Mouse (Mus musculus) heart, embryonic 10.5 days (tissue): ENCODE results near the gene Gm17334. TPM values are rescaled to one million over a fixed set of nuclear protein-coding genes. Genes with fewer than 3 reads are reported as not detected.

ENCODE experiments used
- DNase-seq: peaks from one replicate; pipeline ENCODE4 v3.0.0-alpha.2; 2017; ENCODE audit warnings: low spot score
- H3K27ac ChIP-seq: fragments of 300-500 bp; sonication (generic); 2 replicates; pipeline ENCODE4 v1.5.1; 2016; ENCODE audit warnings: mild to moderate bottlenecking
- H3K27me3 ChIP-seq: fragments of 300-500 bp; sonication (generic); 2 replicates; pipeline ENCODE4 v1.6.1; 2016; ENCODE audit warnings: mild to moderate bottlenecking; ENCODE audit not compliant: poor library complexity, insufficient read depth, severe bottlenecking
- H3K36me3 ChIP-seq: fragments of 300-500 bp; sonication (generic); 2 replicates; pipeline ENCODE4 v1.6.1; 2016; ENCODE audit warnings: mild to moderate bottlenecking, moderate library complexity
- H3K4me1 ChIP-seq: fragments of 300-500 bp; sonication (generic); 2 replicates; pipeline ENCODE4 v1.6.1; 2016; ENCODE audit warnings: mild to moderate bottlenecking
- H3K4me3 ChIP-seq: fragments of 300-500 bp; sonication (generic); 2 replicates; pipeline ENCODE4 v1.5.1; 2016; ENCODE audit warnings: mild to moderate bottlenecking, moderate library complexity
- H3K9me3 ChIP-seq: fragments of 300-500 bp; sonication (generic); 2 replicates; pipeline ENCODE4 v1.6.1; 2016; ENCODE audit warnings: mild to moderate bottlenecking, moderate library complexity
- WGBS: fragments of 180-500 bp; shearing (Covaris S2); methylation state at CpG from one replicate; pipeline ENCODE4 v1.1.7; 2016; 5-methylcytosine and 5-hydroxymethylcytosine counted together
- polyA plus RNA-seq: library from polyadenylated mRNA; unstranded; fragments of >200 nt; fragmentation: Nextera tagmentation; extraction: Ambion mirVana; gene quantifications from 2 replicates; pipeline ENCODE4 v1.2.1, GENCODE M21; 2016

Gm17334 gene
- polyA plus RNA-seq, 1 experiment from 2014 or later = not detected

DNA sequence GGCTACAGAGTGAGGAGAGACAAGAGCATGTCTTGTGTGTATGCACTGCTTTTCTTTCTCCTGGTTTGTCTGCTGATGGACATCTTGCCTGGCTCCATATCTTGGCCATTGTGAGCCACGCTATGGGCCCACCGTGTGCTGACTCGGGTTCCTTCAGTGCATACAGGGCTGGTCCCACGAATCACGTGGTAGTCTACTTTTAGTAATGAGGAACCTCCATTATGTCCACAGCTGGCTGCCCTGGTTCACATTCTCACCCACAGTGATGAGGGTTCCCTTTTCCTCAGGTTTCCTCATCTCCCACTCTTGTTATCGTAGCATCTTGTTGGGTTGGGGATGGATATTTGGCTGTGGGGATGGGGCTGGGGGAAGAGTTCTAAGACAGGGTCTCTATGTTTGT, 24.4 kb downstream of the Gm17334 start:
- Histone ChIP-seq H3K36me3 (no peaks in the 10 kb centered on the region), H3K27ac (no peak overlapping the region), H3K4me1 (no peaks in the 10 kb centered on the region), H3K27me3 (peaks cover 6% of the 10 kb centered on the region; the same call in 1 of the 2 replicates), H3K9me3 (0 out of 2 replicates have a peak, but pooled peaks cover 3% of the 10 kb centered on the region), H3K4me3 (no peak overlapping the region)
- WGBS = 85% methylated on average over 6 of the region's 6 CpGs
- no peak for DNase-seq

DNA sequence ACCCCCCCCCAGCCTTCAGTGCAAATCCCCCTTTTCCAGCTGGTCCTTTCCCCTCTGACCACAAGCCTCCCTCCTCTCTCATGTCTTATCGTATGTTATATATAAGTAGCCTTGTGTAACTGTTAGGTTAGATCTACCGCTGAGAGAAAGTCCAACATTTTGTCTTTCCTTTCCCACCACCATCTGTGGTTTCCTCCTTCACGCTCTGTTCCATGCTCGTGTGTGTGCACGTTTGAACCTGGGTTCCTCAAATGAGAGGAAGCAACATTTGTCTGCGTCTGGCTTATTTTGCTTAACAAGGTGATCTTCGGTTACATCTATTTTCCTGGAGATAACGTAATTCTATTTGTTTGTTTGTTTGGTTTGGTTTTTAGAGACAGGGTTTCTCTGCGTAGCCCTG, 25.0 kb downstream of the Gm17334 start:
- Histone ChIP-seq H3K27me3 (peaks cover 6% of the 10 kb centered on the region; the same call in 1 of the 2 replicates), H3K4me1 (no peaks in the 10 kb centered on the region), H3K27ac (no peak overlapping the region), H3K36me3 (no peaks in the 10 kb centered on the region), H3K9me3 (0 out of 2 replicates have a peak, but pooled peaks cover 2% of the 10 kb centered on the region), H3K4me3 (no peak overlapping the region)
- WGBS = 85% methylated on average over 9 of the region's 9 CpGs
- DNase-seq = no peak

DNA sequence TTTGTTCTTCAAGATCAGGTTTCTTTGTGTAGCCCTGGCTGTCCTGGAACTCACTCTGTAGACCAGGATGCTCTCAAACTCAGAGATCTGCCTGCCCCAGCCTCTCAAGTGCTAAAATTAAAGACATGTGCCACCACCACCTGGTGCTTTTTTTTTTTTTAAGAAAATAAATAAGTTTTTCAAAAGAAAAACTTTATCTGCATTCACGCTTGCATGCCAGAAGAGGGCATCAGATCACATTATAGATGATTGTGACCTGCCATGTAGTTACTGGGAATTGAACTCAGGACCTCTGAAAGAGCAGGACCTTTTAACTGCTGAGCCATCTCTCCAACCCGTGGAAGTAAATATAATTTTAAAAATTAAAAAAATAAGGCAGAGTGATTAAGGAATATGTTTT, 27.7 kb downstream of the Gm17334 start:
- WGBS = 89% methylated on average over 2 of the region's 2 CpGs
- H3K9me3 ChIP-seq = no peaks in the 10 kb centered on the region
- H3K36me3 ChIP-seq = no peaks in the 10 kb centered on the region
- no peak overlapping the region for H3K4me3 ChIP-seq
- H3K27me3 ChIP-seq = peaks cover 6% of the 10 kb centered on the region; the same call in 1 of the 2 replicates
- no peaks in the 10 kb centered on the region for H3K4me1 ChIP-seq
- no peak for DNase-seq
- no peak overlapping the region for H3K27ac ChIP-seq

DNA sequence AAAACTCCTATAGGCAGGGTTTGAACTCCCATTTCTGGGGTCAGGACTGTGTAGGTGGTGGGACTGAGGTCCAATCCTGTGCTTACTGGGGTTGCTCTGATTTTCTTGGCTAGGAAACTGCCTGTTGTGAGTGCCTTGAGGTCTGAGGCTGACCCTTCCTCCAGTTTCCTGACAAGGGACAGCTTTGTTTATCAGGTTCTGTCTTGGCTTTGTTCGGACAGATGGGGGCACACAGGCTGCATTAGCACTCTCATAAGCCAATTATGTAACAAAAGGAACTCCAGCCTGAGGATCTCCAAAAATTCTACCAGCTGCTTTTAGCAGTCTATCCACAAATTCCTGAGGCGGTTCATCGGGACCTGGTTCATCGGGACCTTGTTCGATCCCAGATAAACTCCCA, 30.6 kb downstream of the Gm17334 start:
- 12% methylated on average over 5 of the region's 5 CpGs for WGBS
- peaks cover 6% of the 10 kb centered on the region; the same call in 1 of the 2 replicates for H3K27me3 ChIP-seq
- no peak overlapping the region for H3K4me3 ChIP-seq
- no peaks in the 10 kb centered on the region for H3K36me3 ChIP-seq
- no peak for DNase-seq
- no peaks in the 10 kb centered on the region for H3K9me3 ChIP-seq
- H3K27ac ChIP-seq = no peak overlapping the region
- H3K4me1 ChIP-seq = no peaks in the 10 kb centered on the region

DNA sequence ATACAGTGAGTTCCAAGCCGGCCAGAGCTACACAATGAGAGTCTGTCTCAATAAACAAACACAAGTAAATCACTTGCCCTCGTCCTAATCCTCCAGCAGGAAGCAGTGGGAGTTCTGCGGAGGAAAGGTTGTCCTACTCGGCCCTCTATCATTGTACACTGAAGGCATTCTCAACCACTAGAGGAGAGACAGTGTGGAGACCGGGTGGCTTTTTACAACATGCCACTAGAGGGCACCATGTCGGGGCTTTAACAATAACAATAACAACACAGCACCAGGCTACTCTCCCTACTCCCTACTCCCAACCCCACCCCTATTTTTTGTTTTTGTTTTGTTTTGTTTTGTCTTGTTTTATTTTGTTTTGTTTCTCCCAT, 35.4 kb downstream of the Gm17334 start:
- no peaks in the 10 kb centered on the region for H3K9me3 ChIP-seq
- peak overlapping the region; percentile 30; the same call in 1 of the 2 replicates for H3K27ac ChIP-seq
- 39% methylated on average over 6 of the region's 6 CpGs for WGBS

DNA sequence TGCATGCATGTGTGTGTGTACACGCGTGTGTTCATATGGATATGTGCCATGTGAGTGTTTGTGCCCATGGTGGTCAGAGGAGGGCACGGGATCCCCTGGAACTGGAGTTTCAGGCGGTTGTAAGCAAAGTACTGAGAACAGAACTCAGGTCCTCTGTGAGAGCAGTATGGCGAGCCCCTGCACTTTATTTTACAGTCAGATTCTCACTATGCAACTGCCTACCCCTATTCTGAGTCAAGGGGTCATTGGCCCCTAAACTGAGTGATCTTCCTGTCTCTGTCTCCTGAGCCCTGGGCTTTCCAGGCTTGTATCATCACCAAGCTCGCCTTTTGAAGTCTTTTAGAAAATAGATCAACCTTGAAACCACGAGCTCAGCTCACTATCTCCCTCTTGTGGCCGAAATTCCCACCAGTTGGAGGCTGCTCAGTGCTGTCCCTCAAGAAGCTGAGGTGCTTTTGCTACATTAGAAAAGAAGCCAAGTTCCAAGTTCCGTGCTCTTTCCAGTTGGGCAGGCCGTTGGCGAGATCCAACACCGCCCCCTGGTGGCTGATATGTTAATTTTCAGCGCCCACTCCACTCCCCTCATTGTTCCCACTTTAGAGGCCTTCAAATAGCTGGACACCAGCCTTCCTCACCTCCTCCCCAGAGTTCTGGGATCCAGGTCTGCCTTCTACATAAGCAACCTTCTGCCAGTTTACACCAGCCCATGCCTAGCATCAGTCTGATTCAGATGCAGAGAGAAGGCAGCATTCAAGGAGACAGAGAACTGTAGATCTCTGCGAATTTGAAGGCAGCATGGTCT, 36.0 kb downstream of the Gm17334 start:
- peak; percentile 87 for DNase-seq
- Histone ChIP-seq H3K4me3 (no peak overlapping the region), H3K27ac (peak overlapping the region; percentile 30; the same call in 1 of the 2 replicates), H3K27me3 (no peaks in the 10 kb centered on the region), H3K4me1 (no peaks in the 10 kb centered on the region; the same call in 1 of the 2 replicates), H3K9me3 (no peaks in the 10 kb centered on the region), H3K36me3 (no peaks in the 10 kb centered on the region)
- WGBS = 46% methylated on average over 14 of the region's 14 CpGs

More for the DNA sequence above, 35.4 kb downstream of the Gm17334 start:
- no peaks in the 10 kb centered on the region for H3K36me3 ChIP-seq
- H3K4me3 ChIP-seq = no peak overlapping the region
- H3K27me3 ChIP-seq = no peaks in the 10 kb centered on the region
- peak; percentile 77 for DNase-seq
- H3K4me1 ChIP-seq = no peaks in the 10 kb centered on the region; the same call in 1 of the 2 replicates

DNA sequence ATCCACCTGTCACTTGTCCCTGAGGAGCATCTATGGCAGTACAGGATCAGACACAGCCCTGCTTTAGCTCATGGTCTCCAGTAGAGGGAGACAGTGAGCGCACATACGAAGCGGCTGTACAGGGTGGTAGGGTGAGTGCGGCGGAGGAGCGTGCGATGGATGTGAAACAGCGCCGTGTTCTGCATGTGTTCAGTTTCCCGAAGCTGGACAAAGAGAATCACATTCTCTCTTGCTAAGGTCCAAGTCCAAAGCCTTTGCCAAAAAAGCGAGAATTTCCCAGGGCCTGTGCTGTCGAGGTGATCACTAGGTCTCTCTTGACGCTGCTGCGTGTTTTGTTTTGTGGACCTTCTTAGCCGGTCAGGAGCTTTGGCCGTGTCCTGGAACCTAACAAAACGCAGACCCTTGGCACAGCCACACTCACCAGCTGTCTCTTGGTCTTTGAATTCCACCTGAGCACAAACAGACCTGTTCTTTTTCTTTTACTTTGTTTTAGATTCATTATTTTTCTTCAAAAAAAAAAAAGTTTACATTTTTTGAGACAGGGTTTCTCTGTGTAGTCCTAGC, 37.2 kb downstream of the Gm17334 start:
- H3K27ac ChIP-seq = no peak overlapping the region
- H3K4me1 ChIP-seq = no peaks in the 10 kb centered on the region; the same call in 1 of the 2 replicates
- H3K36me3 ChIP-seq = no peaks in the 10 kb centered on the region
- H3K27me3 ChIP-seq = no peaks in the 10 kb centered on the region
- H3K9me3 ChIP-seq = no peaks in the 10 kb centered on the region
- peak overlapping the region; percentile 38 for H3K4me3 ChIP-seq
- 29% methylated on average over 17 of the region's 17 CpGs for WGBS
- DNase-seq = peak; percentile 87

DNA sequence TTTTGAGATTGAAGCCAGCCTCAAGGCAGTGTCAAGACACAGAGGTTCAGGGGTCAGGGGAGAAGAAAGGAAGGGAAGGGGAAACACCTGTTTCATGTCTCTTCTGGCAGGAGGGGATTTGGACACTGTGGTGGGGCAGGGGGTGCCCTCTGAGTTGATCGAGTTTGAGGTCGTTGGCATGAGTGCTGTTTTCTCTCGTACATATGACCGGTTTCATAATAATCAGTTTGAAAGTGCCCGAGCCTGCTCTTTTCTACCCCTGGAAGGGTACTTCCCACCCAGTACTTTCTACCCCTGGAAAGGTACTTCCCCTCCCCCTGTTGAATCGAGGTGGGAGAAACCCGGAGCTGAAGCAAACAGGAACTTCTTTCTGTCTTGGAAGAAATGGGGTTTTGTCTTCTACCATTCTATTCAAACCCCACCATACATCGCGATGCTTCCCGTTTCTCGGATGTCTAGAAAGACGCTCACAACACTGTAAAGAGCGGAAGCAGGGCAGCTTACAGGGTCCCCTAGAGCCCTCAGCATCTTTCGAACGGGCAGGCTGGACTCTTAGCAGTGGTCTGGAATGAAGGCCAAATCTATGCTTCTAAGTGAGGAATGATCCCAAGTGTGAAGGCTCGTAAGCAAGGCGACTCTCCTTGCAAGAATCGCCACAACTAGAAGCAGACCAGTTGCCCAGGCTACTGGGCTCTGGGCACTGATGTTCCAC, 37.9 kb downstream of the Gm17334 start:
- Histone ChIP-seq H3K36me3 (no peaks in the 10 kb centered on the region), H3K4me3 (no peak overlapping the region), H3K27me3 (no peaks in the 10 kb centered on the region), H3K4me1 (no peaks in the 10 kb centered on the region; the same call in 1 of the 2 replicates), H3K27ac (no peak overlapping the region), H3K9me3 (no peaks in the 10 kb centered on the region)
- WGBS = 66% methylated on average over 18 of the region's 18 CpGs
- no peak for DNase-seq

DNA sequence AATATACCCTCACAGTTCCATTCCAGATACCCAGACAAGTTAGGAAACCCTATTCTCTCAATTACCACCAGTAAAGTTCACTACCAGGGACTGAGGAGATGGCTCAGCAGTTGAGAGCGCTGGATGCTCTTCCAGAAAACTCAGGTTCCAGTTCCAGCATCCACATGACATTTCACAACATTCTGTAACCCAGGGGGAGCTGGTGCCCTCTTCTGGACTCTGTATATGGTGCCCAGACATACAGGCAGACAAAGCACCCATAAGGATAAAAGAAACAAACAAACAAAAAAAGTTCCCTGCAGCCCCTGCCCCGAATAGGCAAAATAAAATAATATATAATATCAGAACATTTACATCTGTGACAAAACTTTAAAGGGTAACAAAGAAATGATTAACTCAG, 38.6 kb downstream of the Gm17334 start:
- H3K27me3 ChIP-seq = no peaks in the 10 kb centered on the region
- no peaks in the 10 kb centered on the region for H3K36me3 ChIP-seq
- H3K4me3 ChIP-seq = no peak overlapping the region
- WGBS = 87% methylated on average over 2 of the region's 2 CpGs
- H3K4me1 ChIP-seq = no peaks in the 10 kb centered on the region; the same call in 1 of the 2 replicates
- no peak for DNase-seq
- no peak overlapping the region for H3K27ac ChIP-seq
- no peaks in the 10 kb centered on the region for H3K9me3 ChIP-seq

DNA sequence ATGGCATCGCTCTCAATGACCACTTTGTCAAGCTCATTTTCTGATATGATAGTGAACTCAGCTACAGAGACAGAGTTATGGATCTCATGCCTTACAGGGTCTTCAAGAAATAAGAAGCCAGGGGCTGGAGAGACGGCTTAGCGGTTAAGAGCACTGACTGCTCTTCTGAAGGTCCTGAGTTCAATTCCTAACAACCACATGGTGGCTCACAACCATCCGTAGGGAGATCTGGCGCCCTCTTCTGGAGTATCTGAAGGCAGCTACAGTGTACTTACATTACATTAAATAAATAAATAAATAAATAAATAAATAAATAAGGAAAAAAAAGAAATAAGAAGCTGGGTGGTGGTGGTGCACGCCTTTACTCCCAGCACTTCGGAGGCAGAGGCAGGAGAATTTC, 39.2 kb downstream of the Gm17334 start:
- no peaks in the 10 kb centered on the region for H3K27me3 ChIP-seq
- no peak overlapping the region for H3K27ac ChIP-seq
- H3K4me3 ChIP-seq = no peak overlapping the region
- H3K4me1 ChIP-seq = no peaks in the 10 kb centered on the region; the same call in 1 of the 2 replicates
- H3K36me3 ChIP-seq = no peaks in the 10 kb centered on the region
- no peaks in the 10 kb centered on the region for H3K9me3 ChIP-seq
- no peak for DNase-seq
- WGBS = 78% methylated on average over 7 of the region's 7 CpGs

DNA sequence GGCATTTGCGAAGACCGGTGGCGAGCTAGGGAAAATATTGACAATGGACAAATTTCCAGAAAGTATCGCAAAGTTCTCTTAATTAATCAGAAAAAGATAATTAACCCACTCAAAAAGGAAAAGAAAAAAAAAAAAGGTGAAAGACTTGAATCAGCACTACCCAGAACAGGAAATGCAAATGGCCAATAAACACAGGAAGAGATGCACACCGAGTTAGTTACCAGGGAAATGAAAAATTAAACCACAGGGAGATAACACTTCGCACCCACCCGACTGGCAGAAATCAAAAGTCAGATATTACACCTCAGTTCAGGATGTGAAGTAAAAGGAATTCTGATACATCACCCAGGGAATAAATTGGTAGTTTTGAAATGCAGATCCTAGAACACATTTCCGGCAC, 40.7 kb downstream of the Gm17334 start:
- no peak overlapping the region for H3K27ac ChIP-seq
- WGBS = 84% methylated on average over 8 of the region's 8 CpGs
- H3K36me3 ChIP-seq = no peaks in the 10 kb centered on the region

DNA sequence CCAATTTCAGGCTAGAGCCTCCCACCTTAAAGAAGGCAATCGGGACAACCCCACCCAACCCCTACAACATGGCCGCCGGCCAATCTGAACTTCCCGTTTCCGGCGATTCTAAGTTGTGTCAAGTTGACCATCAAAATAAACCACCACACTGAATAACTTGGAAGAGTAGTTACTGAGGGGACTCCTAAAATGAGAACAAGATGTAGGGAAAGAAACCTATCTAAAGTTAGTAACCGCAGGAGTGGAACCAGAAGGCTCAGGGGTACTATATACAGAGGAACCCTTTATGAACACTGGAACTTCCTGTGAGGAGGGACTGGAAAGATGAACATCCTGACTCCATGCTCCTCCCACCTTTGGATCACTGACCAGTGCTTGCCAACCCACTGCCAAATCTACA, 41.5 kb downstream of the Gm17334 start:
- Histone ChIP-seq H3K4me3 (no peak overlapping the region), H3K36me3 (no peaks in the 10 kb centered on the region), H3K27me3 (no peaks in the 10 kb centered on the region), H3K27ac (no peak overlapping the region), H3K9me3 (no peaks in the 10 kb centered on the region), H3K4me1 (no peaks in the 10 kb centered on the region; the same call in 1 of the 2 replicates)
- DNase-seq = no peak
- 94% methylated on average over 7 of the region's 7 CpGs for WGBS

More for the DNA sequence above, 40.7 kb downstream of the Gm17334 start:
- H3K9me3 ChIP-seq = no peaks in the 10 kb centered on the region
- no peaks in the 10 kb centered on the region; the same call in 1 of the 2 replicates for H3K4me1 ChIP-seq
- no peak for DNase-seq
- H3K4me3 ChIP-seq = no peak overlapping the region
- H3K27me3 ChIP-seq = no peaks in the 10 kb centered on the region
